Mouse (Mus musculus) liver, postnatal 0 days (tissue): ENCODE data around the gene Xpnpep1. TPM values are rescaled to one million over a fixed set of nuclear protein-coding genes. Genes with fewer than 3 reads are reported as not detected.
A peak's percentile ranks its signal among the peaks of the same experiment; 100 is the strongest.

Source experiments
- ATAC-seq: fragments of 200-750 bp; cut with Nextera tagmentation; 2 replicates; pipeline ENCODE4 v1.8.0; 2017; ENCODE audit warnings: mild to moderate bottlenecking, moderate library complexity
- DNase-seq: peaks from one replicate; pipeline ENCODE4 v3.0.0-alpha.2; 2016
- H3K27ac ChIP-seq: fragments of 300-500 bp; sonication (generic); 2 replicates; pipeline ENCODE4 v1.5.1; 2014; ENCODE audit warnings: antibody characterized with exemption, moderate library complexity, mild to moderate bottlenecking, low read depth
- H3K27me3 ChIP-seq: fragments of 300-500 bp; sonication (generic); 2 replicates; pipeline ENCODE4 v1.6.1; 2014; ENCODE audit warnings: low read length, control low read depth, mixed read lengths; ENCODE audit not compliant: insufficient read depth
- H3K36me3 ChIP-seq: fragments of 300-500 bp; sonication (generic); replicated peaks from 2 replicates; pipeline ENCODE4 v1.6.1; 2014; ENCODE audit warnings: mild to moderate bottlenecking, control low read depth, low read length, moderate library complexity, mixed read lengths; ENCODE audit not compliant: insufficient read depth
- H3K4me1 ChIP-seq: fragments of 300-500 bp; sonication (generic); 2 replicates; pipeline ENCODE4 v1.6.1; 2014; ENCODE audit warnings: antibody characterized with exemption, mild to moderate bottlenecking, control low read depth; ENCODE audit not compliant: insufficient read depth
- H3K4me2 ChIP-seq: fragments of 300-500 bp; sonication (generic); 2 replicates; pipeline ENCODE4 v1.6.1; 2014; ENCODE audit warnings: low read depth, mild to moderate bottlenecking, low read length, moderate library complexity, mixed read lengths
- H3K4me3 ChIP-seq: fragments of 300-500 bp; sonication (generic); 2 replicates; pipeline ENCODE4 v1.5.1; 2014; ENCODE audit warnings: low read depth, low read length
- H3K9ac ChIP-seq: fragments of 300-500 bp; sonication (generic); replicated peaks from 2 replicates; pipeline ENCODE4 v1.6.1; 2014; ENCODE audit warnings: mild to moderate bottlenecking, moderate library complexity
- H3K9me3 ChIP-seq: fragments of 300-500 bp; sonication (generic); 2 replicates; pipeline ENCODE4 v1.6.1; 2016; ENCODE audit warnings: mild to moderate bottlenecking, control low read depth, low read length, mixed read lengths
- CTCF ChIP-seq: sonication (generic); IDR thresholded peaks from 2 replicates; pipeline ENCODE4 v1.5.1; 2016; ENCODE audit warnings: antibody characterized with exemption, low read depth
- EP300 ChIP-seq: IDR thresholded peaks from 2 replicates; pipeline ENCODE4 v1.6.1; 2016; ENCODE audit warnings: antibody characterized with exemption, low read depth, mild to moderate bottlenecking
- WGBS: fragments of 180-500 bp; shearing (Covaris S2); extraction: QIAGEN DNeasy Blood & Tissue Kit; methylation state at CpG from one replicate; pipeline ENCODE4 v1.1.7; 2014; ENCODE audit not compliant: insufficient replicate concordance; 5-methylcytosine and 5-hydroxymethylcytosine counted together
- polyA plus RNA-seq: library from polyadenylated mRNA; unstranded; fragments of >200 nt; fragmentation: Nextera tagmentation; extraction: Ambion mirVana; gene quantifications from 2 replicates; pipeline ENCODE4 v1.2.1, GENCODE M21; 2015

Xpnpep1 gene
- polyA plus RNA-seq, 1 experiment from 2014 or later: 62.0 TPM

DNA sequence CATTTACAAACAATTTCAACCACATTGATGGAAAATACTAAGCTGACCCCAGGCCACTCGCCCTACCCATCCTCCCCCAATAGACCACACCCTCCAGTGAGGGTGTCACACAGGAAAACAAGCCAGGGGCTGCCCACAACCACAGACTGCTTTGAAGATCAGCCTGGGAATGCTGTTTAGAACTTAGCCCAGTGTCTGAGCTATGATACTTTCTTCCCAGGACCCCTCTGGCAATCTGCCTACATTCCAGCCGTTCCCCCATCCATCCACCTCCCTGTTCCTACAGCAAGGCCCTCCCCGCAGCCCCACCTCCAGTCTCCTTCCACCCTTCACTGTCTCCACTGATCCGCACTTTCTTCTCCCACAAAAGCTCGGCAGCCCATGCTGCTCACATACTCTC lies 29.1 kb downstream of the Xpnpep1 start:
- Histone ChIP-seq H3K36me3 (peaks cover 59% of the 10 kb centered on the region), H3K27ac (no peak overlapping the region), H3K4me3 (no peak overlapping the region), H3K4me1 (no peaks in the 10 kb centered on the region), H3K4me2 (no peak overlapping the region), H3K9me3 (no peaks in the 10 kb centered on the region), H3K9ac (no peak overlapping the region), H3K27me3 (no peaks in the 10 kb centered on the region)
- WGBS: 84% methylated on average over 5 of the region's 5 CpGs
- DNase-seq (no peak), ATAC-seq (no peak)
- TF ChIP-seq CTCF: no peak
- TF ChIP-seq EP300: no peak

DNA sequence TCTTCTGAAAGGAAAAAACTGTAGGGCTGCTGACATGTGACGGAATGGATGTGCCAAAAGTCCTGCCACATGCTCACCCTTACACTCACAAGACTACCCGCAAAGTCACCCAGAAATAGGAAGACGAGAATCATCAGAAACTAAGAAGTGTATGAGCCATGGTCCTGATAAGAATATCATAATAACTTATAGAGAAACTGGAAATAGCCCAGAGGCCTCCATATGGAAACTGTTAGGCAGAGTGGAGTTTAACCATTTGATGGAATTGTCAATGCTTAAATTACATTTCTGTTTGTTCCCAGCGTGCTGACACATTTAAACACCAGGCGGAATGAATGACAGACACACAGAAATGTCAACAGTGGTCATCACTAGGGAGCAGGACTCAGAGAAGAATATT lies 31.1 kb downstream of the Xpnpep1 start:
- Histone ChIP-seq H3K4me1 (peaks cover 3% of the 10 kb centered on the region; the same call in 1 of the 2 replicates), H3K27ac (no peak overlapping the region), H3K36me3 (peaks cover 78% of the 10 kb centered on the region), H3K4me2 (no peak overlapping the region), H3K27me3 (no peaks in the 10 kb centered on the region), H3K9me3 (no peaks in the 10 kb centered on the region), H3K9ac (no peak overlapping the region), H3K4me3 (no peak overlapping the region)
- no peak for TF ChIP-seq EP300
- TF ChIP-seq CTCF: no peak
- ATAC-seq: no peak
- DNase-seq: no peak
- WGBS: 83% methylated on average over 5 of the region's 5 CpGs

GRCm38 (mm10) chr19:53008020-53008705 lies 31.9 kb downstream of the Xpnpep1 start:
- Histone ChIP-seq H3K9ac (no peak overlapping the region), H3K4me1 (peaks cover 5% of the 10 kb centered on the region), H3K27ac (no peak overlapping the region), H3K27me3 (no peaks in the 10 kb centered on the region), H3K4me3 (no peak overlapping the region), H3K9me3 (no peaks in the 10 kb centered on the region), H3K36me3 (peaks cover 80% of the 10 kb centered on the region), H3K4me2 (no peak overlapping the region)
- ATAC-seq (0 out of 2 replicates have a peak, but pooled peaks have one; percentile 14), DNase-seq (peak; percentile 46)
- TF ChIP-seq CTCF (peak; percentile 82), EP300 (no peak)
- 66% methylated on average over 6 of the region's 6 CpGs for WGBS

DNA sequence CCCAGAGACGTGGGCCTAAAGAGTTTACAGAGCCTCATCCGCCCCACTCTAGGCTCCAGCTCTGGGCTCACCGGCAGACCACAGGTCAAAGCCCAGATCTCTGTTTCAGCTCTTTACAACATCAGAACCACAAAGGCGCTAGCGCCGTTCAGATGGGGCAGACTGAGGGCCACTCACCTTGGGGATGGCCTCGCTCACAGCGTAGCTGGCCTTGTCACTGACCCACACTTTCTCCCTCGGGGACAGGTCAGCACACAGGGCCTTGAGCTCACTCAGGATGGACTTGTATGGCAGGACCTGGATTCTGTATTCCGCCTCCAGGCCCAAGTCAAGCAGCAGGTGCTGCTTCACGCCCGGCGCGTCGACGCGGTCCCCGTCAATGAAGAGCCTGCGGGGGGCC lies 34.0 kb downstream of the Xpnpep1 start:
- Histone ChIP-seq H3K9me3 (no peaks in the 10 kb centered on the region), H3K36me3 (peaks cover 80% of the 10 kb centered on the region)

GRCm38 (mm10) chr19:53003554-53004365 lies 36.3 kb downstream of the Xpnpep1 start:
- H3K36me3 ChIP-seq: peaks cover 83% of the 10 kb centered on the region
- 71% methylated on average over 22 of the region's 22 CpGs for WGBS
- peak; percentile 88 for ATAC-seq
- TF ChIP-seq CTCF (no peak), EP300 (peak; percentile 86)
- no peaks in the 10 kb centered on the region for H3K27me3 ChIP-seq
- peak; percentile 38 for DNase-seq
- H3K9me3 ChIP-seq: no peaks in the 10 kb centered on the region
- H3K27ac ChIP-seq: peak overlapping the region; percentile 72
- H3K4me3 ChIP-seq: no peak overlapping the region
- H3K4me2 ChIP-seq: no peak overlapping the region
- H3K4me1 ChIP-seq: peaks cover 13% of the 10 kb centered on the region
- H3K9ac ChIP-seq: no peak overlapping the region

More for the DNA sequence above, 34.0 kb downstream of the Xpnpep1 start:
- ATAC-seq (no peak), DNase-seq (no peak)
- TF ChIP-seq EP300 (no peak), CTCF (no peak)
- H3K4me2 ChIP-seq: no peak overlapping the region
- no peak overlapping the region for H3K4me3 ChIP-seq
- peaks cover 13% of the 10 kb centered on the region for H3K4me1 ChIP-seq
- H3K27me3 ChIP-seq: no peaks in the 10 kb centered on the region
- 94% methylated on average over 19 of the region's 19 CpGs for WGBS
- H3K27ac ChIP-seq: no peak overlapping the region
- H3K9ac ChIP-seq: no peak overlapping the region
